ENCODE assay signal across 30 mouse cellular contexts in genomic region chrX:56477553-56477952, GRCm38 (mm10). TPM values are rescaled to one million over a fixed set of nuclear protein-coding genes. Genes with fewer than 3 reads are reported as not detected.
"Had no signal": no experiment of that assay in that cellular context is flagged by ENCODE, and none has a peak within 500 bp of the region (broad histone marks: within the 10 kb centered on the region; RNA-seq: fewer than 3 reads in every experiment).

No protein-coding gene starts in this region.

- H3K4me2 ChIP-seq: kidney, embryonic 15.5 days; limb, embryonic 12.5 days; limb, embryonic 15.5 days; liver, embryonic 11.5 days; midbrain, embryonic 13.5 days; neural tube, embryonic 13.5 days; stomach, embryonic 15.5 days had no signal

- H3K4me3 ChIP-seq: kidney, embryonic 15.5 days; limb, embryonic 12.5 days; limb, embryonic 15.5 days; megakaryocyte, embryonic 14.5 days; midbrain, embryonic 10.5 days; midbrain, embryonic 13.5 days; myocyte; neural tube, embryonic 13.5 days; stomach, embryonic 15.5 days had no signal

- H3K9ac ChIP-seq: kidney, embryonic 15.5 days; limb, embryonic 12.5 days; limb, embryonic 15.5 days; liver, embryonic 14.5 days; liver, postnatal 0 days; midbrain, embryonic 13.5 days; neural tube, embryonic 13.5 days; stomach, embryonic 15.5 days had no signal

- H3K9me3 ChIP-seq: kidney, embryonic 15.5 days; limb, embryonic 12.5 days; limb, embryonic 15.5 days; megakaryocyte, embryonic 14.5 days; midbrain, embryonic 10.5 days; midbrain, embryonic 13.5 days; neural tube, embryonic 13.5 days; stomach, embryonic 15.5 days had no signal

- DNase-seq: kidney, adult 11 months; kidney, adult 8-10 months; kidney, postnatal 10 days; kidney, postnatal 36 days; left cerebral cortex, postnatal 4 days; liver, postnatal 0 days; retina, postnatal 1 day; right cerebral cortex, postnatal 25 days; spleen, adult 18-20 months; thymus, adult 2 months; thymus, postnatal 25 days had no signal

- H3K4me1 ChIP-seq: kidney, embryonic 15.5 days; limb, embryonic 12.5 days; limb, embryonic 15.5 days; midbrain, embryonic 10.5 days; midbrain, embryonic 13.5 days; neural tube, embryonic 13.5 days; stomach, embryonic 15.5 days had no signal

- H3K36me3 ChIP-seq: kidney, embryonic 15.5 days; limb, embryonic 12.5 days; limb, embryonic 15.5 days; stomach, embryonic 15.5 days had no signal

- H3K27ac ChIP-seq: kidney, embryonic 15.5 days; limb, embryonic 12.5 days; limb, embryonic 15.5 days; liver, embryonic 14.5 days; midbrain, embryonic 10.5 days; midbrain, embryonic 13.5 days; neural tube, embryonic 13.5 days; stomach, embryonic 15.5 days had no signal

- H3K27me3 ChIP-seq: kidney, embryonic 15.5 days; limb, embryonic 12.5 days; limb, embryonic 15.5 days; megakaryocyte, embryonic 14.5 days; midbrain, embryonic 13.5 days; neural tube, embryonic 13.5 days; stomach, embryonic 15.5 days had no signal

- ATAC-seq: liver, postnatal 0 days; midbrain, embryonic 13.5 days; midbrain, embryonic 16.5 days had no signal

RNA-seq across cellular contexts. Expression of gene Gm2174, which starts 29.8 kb away (rescaled TPM):
- total RNA-seq: layer of hippocampus, adult 8-10 months; layer of hippocampus, postnatal 10 days; left cerebral cortex, adult 8-10 months; left cerebral cortex, postnatal 14 days; left cerebral cortex, postnatal 4 days; neutrophil, adult 5-6 weeks had no signal
- polyA plus RNA-seq: midbrain, embryonic 16.5 days; neural tube, embryonic 13.5 days; thymus, adult 2 months had no signal

RNA-seq across cellular contexts. Expression of gene Gm10477, which starts 47.0 kb away (rescaled TPM):
- total RNA-seq: layer of hippocampus, adult 8-10 months; layer of hippocampus, postnatal 10 days; left cerebral cortex, adult 8-10 months; left cerebral cortex, postnatal 14 days; left cerebral cortex, postnatal 4 days; monocyte, adult 5-6 weeks; neutrophil, adult 5-6 weeks had no signal
- polyA plus RNA-seq: intestine, embryonic 14.5 days; kidney, embryonic 15.5 days; limb, embryonic 12.5 days; limb, embryonic 15.5 days; liver, embryonic 11.5 days; liver, embryonic 14.5 days; liver, postnatal 0 days; midbrain, embryonic 10.5 days; midbrain, embryonic 13.5 days; midbrain, embryonic 16.5 days; myocyte; neural tube, embryonic 13.5 days; stomach, embryonic 15.5 days; thymus, adult 2 months had no signal
